Mouse (Mus musculus): ENCODE results near the gene Cdh4.

GRCm38 (mm10) chr2:179891048-179891447 lies 448.8 kb downstream of the Cdh4 start:
- TF ChIP-seq CTCF (IDR thresholded peaks at IDR 0.05; ENCODE audit: low read depth) (no peak), EP300 (IDR thresholded peaks at IDR 0.05; ENCODE audit: low read depth) (no peak)
